Mouse (Mus musculus): ENCODE measurements around the gene Rsph4a.
"Not testable (repeated sequence)": the region's sequence is repeated elsewhere in the genome, so short reads cannot be mapped to it uniquely, and the experiment has no call there.

Rsph4a gene

GRCm38 (mm10) chr10:33904530-33905481, at the start of gene Rsph4a:
TSS of gene Rsph4a (plus strand) at chr10:33905111.
- peak; percentile 13 for DNase-seq (ENCODE audit: low spot score)

- DNase-seq (ENCODE audit: low spot score) = no peak
Observed at GRCm38 (mm10) chr10:33857421-33857820, 47.5 kb upstream of the Rsph4a start, which contains the start of gene Sult3a1. TSS of gene Sult3a1 (plus strand) at chr10:33857721.

GRCm38 (mm10) chr10:33865994-33866393, 38.9 kb upstream of the Rsph4a start:
- DNase-seq (ENCODE audit: low spot score) = no peak

- DNase-seq (ENCODE audit: low spot score) = no peak
Observed at GRCm38 (mm10) chr10:33870441-33870840, 34.5 kb upstream of the Rsph4a start.

GRCm38 (mm10) chr10:33872672-33873398, 32.1 kb upstream of the Rsph4a start:
- DNase-seq (ENCODE audit: low spot score) = no peak

- DNase-seq (ENCODE audit: low spot score) = not testable (repeated sequence)
Observed at GRCm38 (mm10) chr10:33882411-33882810, 22.5 kb upstream of the Rsph4a start.

GRCm38 (mm10) chr10:33901520-33901919, 3.4 kb upstream of the Rsph4a start:
- DNase-seq (ENCODE audit: low spot score) = not testable (repeated sequence)

GRCm38 (mm10) chr10:33905489-33905888, 578 bp downstream of the Rsph4a start:
- no peak for DNase-seq (ENCODE audit: low spot score)

- DNase-seq (ENCODE audit: low spot score) = no peak
Observed at GRCm38 (mm10) chr10:33940702-33941101, 35.8 kb downstream of the Rsph4a start.

GRCm38 (mm10) chr10:33945390-33945789, 40.5 kb downstream of the Rsph4a start:
- no peak for DNase-seq (ENCODE audit: low spot score)

- DNase-seq (ENCODE audit: low spot score) = no peak
Observed at GRCm38 (mm10) chr10:33946336-33946735, 41.4 kb downstream of the Rsph4a start.

GRCm38 (mm10) chr10:33950803-33951583, 46.1 kb downstream of the Rsph4a start, which contains the start of gene Zup1:
TSS of gene Zup1 (minus strand) at chr10:33951269.
- peak; percentile 83 for DNase-seq (ENCODE audit: low spot score)

- no peak for DNase-seq (ENCODE audit: low spot score)
Observed at GRCm38 (mm10) chr10:33952509-33952908, 47.6 kb downstream of the Rsph4a start.

Measured in ovary, adult 18-20 months (tissue).